Mouse (Mus musculus) CH12.LX (cell line): Measurements from ENCODE around the gene Olfr1130. TPM values are rescaled to one million over a fixed set of nuclear protein-coding genes. Genes with fewer than 3 reads are reported as not detected.

Source experiments
- DNase-seq: peaks from one replicate; pipeline ENCODE4 v3.0.0-alpha.2; 2013; ENCODE audit errors: extremely low read depth
- H3K27ac ChIP-seq: 2 replicates; pipeline ENCODE4 v1.5.1; 2012; ENCODE audit warnings: low read depth, mild to moderate bottlenecking, control low read depth, moderate library complexity; ENCODE audit not compliant: insufficient read depth
- H3K27me3 ChIP-seq: replicated peaks from 2 replicates; pipeline ENCODE3; 2012; ENCODE audit warnings: inconsistent platforms
- H3K36me3 ChIP-seq, 2 experiments: replicated peaks in 1 of 2; 2 replicates each; pipeline versions ENCODE3 to v1.6.1; 2012; ENCODE audit warnings: inconsistent platforms in 1 of 2, low read length in 1 of 2, mild to moderate bottlenecking in 1 of 2, mixed read lengths in 1 of 2, moderate library complexity in 1 of 2; ENCODE audit not compliant: control insufficient read depth in 1 of 2, insufficient read depth in 1 of 2
- H3K4me1 ChIP-seq, 2 experiments: 2 replicates each; pipeline ENCODE4 v1.6.1; 2012; ENCODE audit warnings: inconsistent platforms in 1 of 2, moderate library complexity in 1 of 2; ENCODE audit not compliant: insufficient read depth in 2 of 2, control insufficient read depth in 1 of 2
- H3K4me2 ChIP-seq: 2 replicates; pipeline ENCODE4 v1.6.1; 2012; ENCODE audit warnings: low read depth, mild to moderate bottlenecking, control low read depth; ENCODE audit not compliant: poor library complexity, insufficient read depth, severe bottlenecking
- H3K4me3 ChIP-seq, 3 experiments: fragments of 150-350 bp in 1 of 3; sonication (generic) in 1 of 3; replicated peaks in 1 of 3; 2 replicates each; pipeline versions ENCODE3 to v1.5.1; 2011 to 2012; ENCODE audit warnings: low read depth in 2 of 3, low read length in 2 of 3, mild to moderate bottlenecking in 2 of 3, moderate library complexity in 2 of 3, control low read depth in 1 of 3, improper control_type of control experiment in 1 of 3, inconsistent platforms in 1 of 3, mixed read lengths in 1 of 3; ENCODE audit not compliant: poor library complexity in 1 of 3
- H3K79me2 ChIP-seq: replicated peaks from 2 replicates; pipeline ENCODE4 v1.6.1; 2012; ENCODE audit warnings: mild to moderate bottlenecking, moderate library complexity; ENCODE audit not compliant: control insufficient read depth, poor library complexity, insufficient read depth, severe bottlenecking; ENCODE audit errors: extremely low read depth
- H3K9ac ChIP-seq: 2 replicates; pipeline ENCODE4 v1.6.1; 2012; ENCODE audit warnings: low read depth, mild to moderate bottlenecking, control low read depth, moderate library complexity; ENCODE audit not compliant: insufficient read depth
- H3K9me3 ChIP-seq: replicated peaks from 2 replicates; pipeline ENCODE3; 2012; ENCODE audit warnings: low read length, inconsistent platforms, mixed read lengths
- CHD1 ChIP-seq: IDR thresholded peaks from 2 replicates; pipeline ENCODE4 v1.6.1; 2012; ENCODE audit warnings: low read depth, low read length, improper control_type of control experiment, inconsistent platforms
- CHD2 ChIP-seq: IDR thresholded peaks from 2 replicates; pipeline ENCODE4 v1.6.1; 2011; ENCODE audit warnings: low read length, improper control_type of control experiment
- CTCF ChIP-seq, 2 experiments: IDR thresholded peaks in 1 of 2; conservative IDR thresholded peaks in 1 of 2; 2 replicates each; pipeline ENCODE4 v1.5.1; 2011 to 2012; ENCODE audit warnings: low read depth in 2 of 2, low read length in 2 of 2, improper control_type of control experiment in 1 of 2, inconsistent platforms in 1 of 2, mild to moderate bottlenecking in 1 of 2, moderate library complexity in 1 of 2
- E2F4 ChIP-seq: IDR thresholded peaks from 2 replicates; pipeline ENCODE4 v1.6.1; 2011; ENCODE audit warnings: low read depth, low read length, improper control_type of control experiment; ENCODE audit not compliant: insufficient replicate concordance
- ELF1 ChIP-seq: IDR thresholded peaks from 2 replicates; pipeline ENCODE4 v1.6.1; 2014; ENCODE audit warnings: low read depth, mild to moderate bottlenecking, inconsistent platforms, low read length, improper control_type of control experiment
- ETS1 ChIP-seq: conservative IDR thresholded peaks from 2 replicates; pipeline ENCODE4 v1.6.1; 2012; ENCODE audit warnings: low read depth, mild to moderate bottlenecking, inconsistent platforms, low read length, improper control_type of control experiment, moderate library complexity
- GABPA ChIP-seq: IDR thresholded peaks from 2 replicates; pipeline ENCODE4 v1.6.1; 2012; ENCODE audit warnings: low read depth, low read length, improper control_type of control experiment, inconsistent platforms; ENCODE audit not compliant: insufficient replicate concordance
- HCFC1 ChIP-seq: IDR thresholded peaks from 2 replicates; pipeline ENCODE4 v1.6.1; 2012; ENCODE audit warnings: low read depth, mild to moderate bottlenecking, inconsistent platforms, low read length, improper control_type of control experiment
- IRF4 ChIP-seq: IDR thresholded peaks from 2 replicates; pipeline ENCODE4 v1.6.1; 2014; ENCODE audit warnings: low read depth, mild to moderate bottlenecking, inconsistent platforms, low read length, improper control_type of control experiment
- JUN ChIP-seq: IDR thresholded peaks from 2 replicates; pipeline ENCODE4 v1.6.1; 2011; ENCODE audit warnings: low read depth, mild to moderate bottlenecking, low read length, improper control_type of control experiment, moderate library complexity; ENCODE audit not compliant: insufficient read depth
- KAT2A ChIP-seq: IDR thresholded peaks from 2 replicates; pipeline ENCODE4 v1.6.1; 2012; ENCODE audit warnings: low read length, improper control_type of control experiment, inconsistent platforms; ENCODE audit not compliant: insufficient replicate concordance
- MAFK ChIP-seq: IDR thresholded peaks from 2 replicates; pipeline ENCODE4 v1.6.1; 2011; ENCODE audit warnings: low read length, improper control_type of control experiment; ENCODE audit not compliant: insufficient replicate concordance
- MAX ChIP-seq: IDR thresholded peaks from 2 replicates; pipeline ENCODE4 v1.6.1; 2011; ENCODE audit warnings: low read length, improper control_type of control experiment
- MEF2A ChIP-seq: IDR thresholded peaks from 2 replicates; pipeline ENCODE4 v1.6.1; 2014; ENCODE audit warnings: low read depth, mild to moderate bottlenecking, inconsistent platforms, low read length, improper control_type of control experiment, borderline replicate concordance
- MXI1 ChIP-seq: IDR thresholded peaks from 2 replicates; pipeline ENCODE4 v1.6.1; 2011; ENCODE audit warnings: mild to moderate bottlenecking, low read depth, low read length, improper control_type of control experiment
- MYC ChIP-seq: IDR thresholded peaks from 2 replicates; pipeline ENCODE4 v1.6.1; 2011; ENCODE audit warnings: low read depth, mild to moderate bottlenecking, improper control_type of control experiment, low read length
- NRF1 ChIP-seq: IDR thresholded peaks from 2 replicates; pipeline ENCODE4 v1.6.1; 2014; ENCODE audit warnings: low read depth, mild to moderate bottlenecking, inconsistent platforms, low read length, improper control_type of control experiment, moderate library complexity
- PAX5 ChIP-seq: IDR thresholded peaks from 2 replicates; pipeline ENCODE4 v1.6.1; 2012; ENCODE audit warnings: low read length, inconsistent platforms, mixed read lengths
- POLR2A ChIP-seq: IDR thresholded peaks from 2 replicates; pipeline ENCODE4 v1.6.1; 2011; ENCODE audit warnings: low read depth, mild to moderate bottlenecking, improper control_type of control experiment, low read length
- POLR2AphosphoS2 ChIP-seq: IDR thresholded peaks from 2 replicates; pipeline ENCODE4 v1.6.1; 2011; ENCODE audit warnings: low read depth, low read length, improper control_type of control experiment
- RCOR1 ChIP-seq: conservative IDR thresholded peaks from 2 replicates; pipeline ENCODE4 v1.6.1; 2012; ENCODE audit warnings: low read depth, mild to moderate bottlenecking, inconsistent platforms, low read length, improper control_type of control experiment
- SIN3A ChIP-seq: IDR thresholded peaks from 2 replicates; pipeline ENCODE4 v1.6.1; 2012; ENCODE audit warnings: low read length, improper control_type of control experiment, inconsistent platforms
- SMC3 ChIP-seq: IDR thresholded peaks from 2 replicates; pipeline ENCODE4 v1.6.1; 2011; ENCODE audit warnings: low read depth, low read length, improper control_type of control experiment
- USF1 ChIP-seq: IDR thresholded peaks from 2 replicates; pipeline ENCODE4 v1.6.1; 2014; ENCODE audit warnings: low read depth, mild to moderate bottlenecking, inconsistent platforms, low read length, improper control_type of control experiment
- ZC3H11A ChIP-seq: IDR thresholded peaks from 2 replicates; pipeline ENCODE4 v1.6.1; 2012; ENCODE audit warnings: low read depth, mild to moderate bottlenecking, inconsistent platforms, low read length, improper control_type of control experiment
- ZMIZ1 ChIP-seq: IDR thresholded peaks from 2 replicates; pipeline ENCODE4 v1.6.1; 2012; ENCODE audit warnings: low read depth, mild to moderate bottlenecking, inconsistent platforms, low read length, improper control_type of control experiment
- ZNF384 ChIP-seq: IDR thresholded peaks from 2 replicates; pipeline ENCODE4 v1.6.1; 2012; ENCODE audit warnings: low read depth, low read length, improper control_type of control experiment, inconsistent platforms
- dilution Hi-C: fragments of 300-500 bp; cut with MboI; formaldehyde crosslinking; loops from 2 replicates; pipeline ENCODE4 v1.14.3; 2020; ENCODE audit warnings: low sequenced_read_pairs; ENCODE audit not compliant: extremely low pct_unique_long_range_greater_than_20kb, extremely low pct_ligation_motif_present
- in situ Hi-C: fragments of 300-500 bp; cut with MboI; formaldehyde crosslinking; loops from 3 replicates; pipeline ENCODE4 v1.14.3; 2019; ENCODE audit warnings: low sequenced_read_pairs, low pct_ligation_motif_present, low pct_unique_long_range_greater_than_20kb, mixed read lengths
- polyA plus RNA-seq: library from polyadenylated mRNA; unstranded; fragments of >175 nt; gene quantifications from 2 replicates; pipeline ENCODE4 v1.2.1, GENCODE M21; 2012; ENCODE audit warnings: low read depth; ENCODE audit not compliant: insufficient read length
- total RNA-seq, 2 experiments: library from RNA; depleted of rRNA; stranded (reverse); fragments of 300-350 nt in 1 of 2; fragments of >200 nt in 1 of 2; gene quantifications; 2 replicates each; pipeline ENCODE4 v1.2.3; 2012 to 2014

Olfr1130 gene
- total and polyA plus RNA-seq, 3 experiments = not detected

GRCm38 (mm10) chr2:87647274-87647673 is 41.3 kb downstream of the Olfr1130 start, which contains the start of gene Olfr1133:
Olfr1133 (minus strand) TSS chr2:87647374.
- Histone ChIP-seq H3K4me2 (no peak within 1 kb of the TSS), H3K9me3 (peaks cover 8% of the 10 kb centered on the region), H3K36me3 (no peaks in the 10 kb centered on the region), H3K4me3 (no peak within 1 kb of the TSS), H3K4me1 (no peaks in the 10 kb centered on the region), H3K9ac (no peak within 1 kb of the TSS), H3K79me2 (no peaks in the 10 kb centered on the region), H3K27me3 (no peaks in the 10 kb centered on the region), H3K27ac (no peak within 1 kb of the TSS)
- in situ Hi-C loops (no loop called here), dilution Hi-C loops (no loop called here)
- no peak for DNase-seq
- TF ChIP-seq RCOR1 (no peak), JUN (no peak), NRF1 (no peak), USF1 (no peak), MXI1 (no peak), ZNF384 (no peak), POLR2A (no peak), IRF4 (no peak), KAT2A (no peak), CTCF (conservative IDR thresholded peaks at IDR 0.05 in 1 of 2, IDR thresholded peaks at IDR 0.05 in 1 of 2; ENCODE audit: low read depth in 2 of 2, low read length in 2 of 2) (no peak), PAX5 (no peak), POLR2AphosphoS2 (no peak), HCFC1 (no peak), SIN3A (no peak), ZC3H11A (no peak), MAFK (no peak)

GRCm38 (mm10) chr2:87658360-87658759 is 52.3 kb downstream of the Olfr1130 start, which contains the start of gene Olfr1134:
Olfr1134 (minus strand) TSS chr2:87658460.
- Histone ChIP-seq H3K4me2 (no peak within 1 kb of the TSS), H3K4me3 (no peak within 1 kb of the TSS), H3K27me3 (no peaks in the 10 kb centered on the region), H3K79me2 (no peaks in the 10 kb centered on the region), H3K9me3 (peaks cover 19% of the 10 kb centered on the region), H3K9ac (no peak within 1 kb of the TSS), H3K36me3 (no peaks in the 10 kb centered on the region), H3K27ac (no peak within 1 kb of the TSS), H3K4me1 (no peaks in the 10 kb centered on the region)
- no peak for DNase-seq
- in situ Hi-C loops = no loop called here
- dilution Hi-C loops = no loop called here
- no peak for TF ChIP-seq CHD2
- no peak for TF ChIP-seq MAFK
- TF ChIP-seq E2F4 = no peak
- TF ChIP-seq GABPA = no peak
- no peak for TF ChIP-seq ETS1
- no peak for TF ChIP-seq ELF1
- no peak for TF ChIP-seq CHD1
- no peak for TF ChIP-seq RCOR1
- no peak for TF ChIP-seq IRF4
- no peak for TF ChIP-seq ZMIZ1
- TF ChIP-seq MAX = no peak
- TF ChIP-seq MEF2A = no peak
- TF ChIP-seq SMC3 = no peak
- no peak for TF ChIP-seq MXI1
- no peak for TF ChIP-seq MYC
